Mouse (Mus musculus) MEL (cell line): ENCODE measurements at regions not wholly inside any gene's neighbourhood (a gene's known extent, or its start where the extent isn't known, plus 50 kb on each side); places are given as distances from the start of the nearest gene placed in this dataset.

Experiments
- DNase-seq: peaks from one replicate; pipeline ENCODE4 v3.0.0; 2011; ENCODE audit warnings: low read depth, low spot score
- H3K27ac ChIP-seq: 2 replicates; pipeline ENCODE4 v1.5.1; 2012; ENCODE audit warnings: low read depth, mild to moderate bottlenecking, control low read depth, low read length, moderate library complexity; ENCODE audit not compliant: control insufficient read depth
- H3K27me3 ChIP-seq, 2 experiments: fragments of 150-350 bp in 1 of 2; sonication (generic) in 1 of 2; 2 replicates each; pipeline ENCODE4 v1.6.1; 2012; ENCODE audit warnings: low read length in 2 of 2, mild to moderate bottlenecking in 2 of 2, improper control_type of control experiment in 1 of 2, moderate library complexity in 1 of 2; ENCODE audit not compliant: insufficient read depth in 2 of 2, control insufficient read depth in 1 of 2
- H3K36me3 ChIP-seq, 2 experiments: 2 replicates each; pipeline ENCODE4 v1.6.1; 2012 to 2014; ENCODE audit warnings: low read length in 2 of 2, improper control_type of control experiment in 1 of 2, inconsistent platforms in 1 of 2, mild to moderate bottlenecking in 1 of 2; ENCODE audit not compliant: insufficient read depth in 2 of 2, control insufficient read depth in 1 of 2
- H3K4me1 ChIP-seq, 2 experiments: fragments of 150-350 bp in 1 of 2; sonication (generic) in 1 of 2; 2 replicates each; pipeline ENCODE4 v1.6.1; 2012; ENCODE audit warnings: low read length in 2 of 2, improper control_type of control experiment in 1 of 2, mild to moderate bottlenecking in 1 of 2; ENCODE audit not compliant: insufficient read depth in 2 of 2, control insufficient read depth in 1 of 2
- H3K4me3 ChIP-seq, 2 experiments: fragments of 150-350 bp in 1 of 2; sonication (generic) in 1 of 2; 2 replicates each; pipeline ENCODE4 v1.5.1; 2012; ENCODE audit warnings: low read depth in 2 of 2, low read length in 2 of 2, mild to moderate bottlenecking in 2 of 2, moderate library complexity in 2 of 2, control low read depth in 1 of 2, improper control_type of control experiment in 1 of 2; ENCODE audit not compliant: control insufficient read depth in 1 of 2, insufficient read depth in 1 of 2
- H3K79me2 ChIP-seq: 2 replicates; pipeline ENCODE4 v1.6.1; 2012; ENCODE audit warnings: mild to moderate bottlenecking, low read length, moderate library complexity; ENCODE audit not compliant: control insufficient read depth, poor library complexity, insufficient read depth
- H3K9ac ChIP-seq: 2 replicates; pipeline ENCODE4 v1.6.1; 2012; ENCODE audit warnings: low read depth, mild to moderate bottlenecking, control low read depth, low read length, moderate library complexity; ENCODE audit not compliant: control insufficient read depth, poor library complexity, severe bottlenecking
- H3K9me3 ChIP-seq: fragments of 150-350 bp; sonication (generic); replicated peaks from 2 replicates; pipeline ENCODE4 v1.6.1; 2012; ENCODE audit warnings: mild to moderate bottlenecking, low read length, improper control_type of control experiment, moderate library complexity; ENCODE audit not compliant: insufficient read depth
- CHD2 ChIP-seq: IDR thresholded peaks from 2 replicates; pipeline ENCODE4 v1.6.1; 2011; ENCODE audit warnings: low read length, improper control_type of control experiment
- E2F4 ChIP-seq: IDR thresholded peaks from 2 replicates; pipeline ENCODE4 v1.6.1; 2011; ENCODE audit warnings: low read depth, low read length, improper control_type of control experiment, borderline replicate concordance
- EP300 ChIP-seq, 2 experiments: IDR thresholded peaks; 2 replicates each; pipeline ENCODE4 v1.6.1; 2011; ENCODE audit warnings: improper control_type of control experiment in 2 of 2, low read length in 2 of 2, low read depth in 1 of 2, mild to moderate bottlenecking in 1 of 2
- ETS1 ChIP-seq: IDR thresholded peaks from 2 replicates; pipeline ENCODE4 v1.6.1; 2012; ENCODE audit warnings: low read depth, mild to moderate bottlenecking, inconsistent platforms, low read length, improper control_type of control experiment, moderate library complexity
- GABPA ChIP-seq: IDR thresholded peaks from 2 replicates; pipeline ENCODE4 v1.6.1; 2012; ENCODE audit warnings: low read depth, mild to moderate bottlenecking, inconsistent platforms, low read length, improper control_type of control experiment, moderate library complexity
- GATA1 ChIP-seq: IDR thresholded peaks from 2 replicates; pipeline ENCODE4 v1.6.1; 2011; ENCODE audit warnings: low read depth, low read length, improper control_type of control experiment
- JUND ChIP-seq: IDR thresholded peaks from 2 replicates; pipeline ENCODE4 v1.6.1; 2011; ENCODE audit warnings: low read depth, mild to moderate bottlenecking, improper control_type of control experiment, low read length
- KAT2A ChIP-seq: conservative IDR thresholded peaks from 2 replicates; pipeline ENCODE4 v1.6.1; 2012; ENCODE audit warnings: low read depth, low read length, improper control_type of control experiment, inconsistent platforms
- MAFK ChIP-seq: IDR thresholded peaks from 2 replicates; pipeline ENCODE4 v1.6.1; 2011; ENCODE audit warnings: low read depth, mild to moderate bottlenecking, low read length, improper control_type of control experiment, borderline replicate concordance
- MAX ChIP-seq: IDR thresholded peaks from 2 replicates; pipeline ENCODE4 v1.6.1; 2011; ENCODE audit warnings: low read length, improper control_type of control experiment
- MAZ ChIP-seq: IDR thresholded peaks from 2 replicates; pipeline ENCODE4 v1.6.1; 2012; ENCODE audit warnings: low read depth, mild to moderate bottlenecking, inconsistent platforms, low read length, improper control_type of control experiment
- MXI1 ChIP-seq: IDR thresholded peaks from 2 replicates; pipeline ENCODE4 v1.6.1; 2011; ENCODE audit warnings: mild to moderate bottlenecking, low read depth, low read length, improper control_type of control experiment
- MYB ChIP-seq: IDR thresholded peaks from 2 replicates; pipeline ENCODE4 v1.6.1; 2011; ENCODE audit warnings: mild to moderate bottlenecking, low read depth, low read length, improper control_type of control experiment
- MYC ChIP-seq: IDR thresholded peaks from 2 replicates; pipeline ENCODE4 v1.6.1; 2011; ENCODE audit warnings: low read depth, mild to moderate bottlenecking, low read length, improper control_type of control experiment, moderate library complexity
- NRF1 ChIP-seq: IDR thresholded peaks from 2 replicates; pipeline ENCODE4 v1.6.1; 2014; ENCODE audit warnings: low read depth, mild to moderate bottlenecking, inconsistent platforms, low read length, improper control_type of control experiment, moderate library complexity; ENCODE audit not compliant: poor library complexity, insufficient read depth, severe bottlenecking
- POLR2A ChIP-seq, 2 experiments: IDR thresholded peaks; 2 replicates each; pipeline ENCODE4 v1.6.1; 2011 to 2012; ENCODE audit warnings: low read length in 2 of 2, mild to moderate bottlenecking in 2 of 2, control low read depth in 1 of 2, improper control_type of control experiment in 1 of 2, low read depth in 1 of 2, moderate library complexity in 1 of 2; ENCODE audit not compliant: control insufficient read depth in 1 of 2, insufficient read depth in 1 of 2, poor library complexity in 1 of 2
- POLR2AphosphoS2 ChIP-seq: IDR thresholded peaks from 2 replicates; pipeline ENCODE4 v1.6.1; 2011; ENCODE audit warnings: low read length, improper control_type of control experiment
- RAD21 ChIP-seq: IDR thresholded peaks from 2 replicates; pipeline ENCODE4 v1.6.1; 2011; ENCODE audit warnings: mild to moderate bottlenecking, low read depth, low read length, improper control_type of control experiment
- RCOR1 ChIP-seq: IDR thresholded peaks from 2 replicates; pipeline ENCODE4 v1.6.1; 2012; ENCODE audit warnings: low read depth, mild to moderate bottlenecking, inconsistent platforms, low read length, improper control_type of control experiment
- SIN3A ChIP-seq: IDR thresholded peaks from 2 replicates; pipeline ENCODE4 v1.6.1; 2012; ENCODE audit warnings: low read length, improper control_type of control experiment, inconsistent platforms
- SMC3 ChIP-seq: IDR thresholded peaks from 2 replicates; pipeline ENCODE4 v1.6.1; 2011; ENCODE audit warnings: low read depth, low read length, improper control_type of control experiment
- TCF12 ChIP-seq: IDR thresholded peaks from 2 replicates; pipeline ENCODE4 v1.6.1; 2014; ENCODE audit warnings: low read depth, mild to moderate bottlenecking, inconsistent platforms, low read length, improper control_type of control experiment, moderate library complexity
- USF1 ChIP-seq: IDR thresholded peaks from 2 replicates; pipeline ENCODE4 v1.6.1; 2014; ENCODE audit warnings: low read depth, mild to moderate bottlenecking, inconsistent platforms, low read length, improper control_type of control experiment, moderate library complexity
- USF2 ChIP-seq, 2 experiments: IDR thresholded peaks; 2 replicates each; pipeline ENCODE4 v1.6.1; 2011 to 2012; ENCODE audit warnings: improper control_type of control experiment in 2 of 2, low read length in 2 of 2, borderline replicate concordance in 1 of 2, inconsistent platforms in 1 of 2, low read depth in 1 of 2, mild to moderate bottlenecking in 1 of 2; ENCODE audit not compliant: insufficient read depth in 1 of 2
- ZC3H11A ChIP-seq: IDR thresholded peaks from 2 replicates; pipeline ENCODE4 v1.6.1; 2012; ENCODE audit warnings: low read depth, mild to moderate bottlenecking, inconsistent platforms, low read length, improper control_type of control experiment
- ZKSCAN1 ChIP-seq: IDR thresholded peaks from 2 replicates; pipeline ENCODE4 v1.6.1; 2012; ENCODE audit warnings: low read depth, mild to moderate bottlenecking, inconsistent platforms, low read length, improper control_type of control experiment, moderate library complexity
- ZMIZ1 ChIP-seq: IDR thresholded peaks from 2 replicates; pipeline ENCODE4 v1.6.1; 2012; ENCODE audit warnings: low read depth, mild to moderate bottlenecking, inconsistent platforms, low read length, improper control_type of control experiment, moderate library complexity

GRCm38 (mm10) chrX:158703411-158703810 is 506.7 kb upstream of the Rps6ka3 start:
- no peaks in the 10 kb centered on the region for H3K36me3 ChIP-seq
- H3K27me3 ChIP-seq, result no peaks in the 10 kb centered on the region
- H3K9me3 ChIP-seq, result no peaks in the 10 kb centered on the region
- no peak for DNase-seq
- H3K27ac ChIP-seq, result no peak overlapping the region
- H3K9ac ChIP-seq, result no peak overlapping the region
- H3K4me1 ChIP-seq, result no peaks in the 10 kb centered on the region
- no peaks in the 10 kb centered on the region for H3K79me2 ChIP-seq
- no peak overlapping the region for H3K4me3 ChIP-seq
- no peak for TF ChIP-seq ZC3H11A
- no peak for TF ChIP-seq SIN3A
- TF ChIP-seq E2F4, result no peak
- no peak for TF ChIP-seq SMC3
- TF ChIP-seq MYB, result no peak
- TF ChIP-seq MYC, result no peak
- TF ChIP-seq MAFK, result no peak
- TF ChIP-seq CHD2, result no peak
- TF ChIP-seq USF1, result no peak
- TF ChIP-seq MAZ, result no peak
- no peak for TF ChIP-seq JUND
- no peak for TF ChIP-seq NRF1
- TF ChIP-seq ETS1, result no peak
- no peak for TF ChIP-seq MXI1
- TF ChIP-seq USF2 (IDR thresholded peaks at IDR 0.05; ENCODE audit: borderline replicate concordance in 1 of 2, insufficient read depth in 1 of 2, low read depth in 1 of 2, low read length in 2 of 2), result no peak
- no peak for TF ChIP-seq POLR2A (IDR thresholded peaks at IDR 0.05; ENCODE audit: control insufficient read depth in 1 of 2, insufficient read depth in 1 of 2, low read depth in 1 of 2, low read length in 2 of 2, poor library complexity in 1 of 2)
- TF ChIP-seq TCF12, result no peak
- TF ChIP-seq KAT2A, result no peak
- TF ChIP-seq ZMIZ1, result no peak
- no peak for TF ChIP-seq GATA1

GRCm38 (mm10) chrX:158709811-158710210 is 500.3 kb upstream of the Rps6ka3 start:
- no peaks in the 10 kb centered on the region for H3K4me1 ChIP-seq
- no peak overlapping the region for H3K27ac ChIP-seq
- H3K9ac ChIP-seq, result no peak overlapping the region
- no peaks in the 10 kb centered on the region for H3K9me3 ChIP-seq
- H3K36me3 ChIP-seq, result no peaks in the 10 kb centered on the region
- no peak for DNase-seq
- H3K27me3 ChIP-seq, result no peaks in the 10 kb centered on the region
- no peak overlapping the region for H3K4me3 ChIP-seq
- no peaks in the 10 kb centered on the region for H3K79me2 ChIP-seq
- TF ChIP-seq GABPA (no peak), RAD21 (no peak), MXI1 (no peak), ZKSCAN1 (no peak), POLR2AphosphoS2 (no peak), MAFK (no peak), USF1 (no peak), NRF1 (no peak), EP300 (IDR thresholded peaks at IDR 0.05; ENCODE audit: low read depth in 1 of 2, low read length in 2 of 2) (no peak), SIN3A (no peak), MAX (no peak), USF2 (IDR thresholded peaks at IDR 0.05; ENCODE audit: borderline replicate concordance in 1 of 2, insufficient read depth in 1 of 2, low read depth in 1 of 2, low read length in 2 of 2) (no peak), ZC3H11A (no peak), MAZ (no peak), TCF12 (no peak), ZMIZ1 (no peak), RCOR1 (no peak)
